ENCODE assay signal across 2 mouse cellular contexts in genomic region chr6:149354826-149355495, GRCm38 (mm10).
TF ChIP-seq lines count a peak whose summit lies in the region.

No protein-coding gene starts in this region.

TF ChIP-seq in CH12.LX, 34 proteins besides CTCF, POLR2A, EP300 and RAD21 (continued from another document):
- TF ChIP-seq ZKSCAN1 (IDR thresholded peaks at IDR 0.05; ENCODE audit: borderline replicate concordance, low read depth, low read length) (no peak), USF1 (IDR thresholded peaks at IDR 0.05; ENCODE audit: low read depth, low read length) (no peak), ETS1 (conservative IDR thresholded peaks at IDR 0.05; ENCODE audit: low read depth, low read length) (0 out of 2 replicates have a peak, but pooled peaks have one; percentile 24), E2F4 (IDR thresholded peaks at IDR 0.05; ENCODE audit: insufficient replicate concordance, low read depth, low read length) (no peak), KAT2A (IDR thresholded peaks at IDR 0.05; ENCODE audit: insufficient replicate concordance, low read length) (no peak), MAX (IDR thresholded peaks at IDR 0.05; ENCODE audit: low read length) (no peak), GABPA (IDR thresholded peaks at IDR 0.05; ENCODE audit: insufficient replicate concordance, low read depth, low read length) (no peak), ELF1 (IDR thresholded peaks at IDR 0.05; ENCODE audit: low read depth, low read length) (peak; percentile 20; the same call in 1 of the 2 replicates), BHLHE40 (IDR thresholded peaks at IDR 0.05; ENCODE audit: low read depth, low read length) (peak; percentile 38; the same call in 1 of the 2 replicates)
TF ChIP-seq in CH12.LX: peak in this region for 3.

TF ChIP-seq in myocyte, 11 proteins besides CTCF, POLR2A, EP300 and RAD21 (continued from another document):
- TF ChIP-seq TCF3 (IDR thresholded peaks at IDR 0.05; ENCODE audit: insufficient read length, low read depth) (peak; percentile 8), MAX (IDR thresholded peaks at IDR 0.05; ENCODE audit: low read depth) (no peak), MYOD1 (IDR thresholded peaks at IDR 0.05; ENCODE audit: control insufficient read depth in 1 of 3, insufficient read length in 2 of 3, low read depth in 2 of 3) (peak in 2 of 3 experiments; percentile 58 to 68), CEBPB (IDR thresholded peaks at IDR 0.05; ENCODE audit: insufficient read depth, poor library complexity, severe bottlenecking) (no peak), USF1 (IDR thresholded peaks at IDR 0.05; ENCODE audit: low read depth) (peak; percentile 88), MYOG (IDR thresholded peaks at IDR 0.05; ENCODE audit: control insufficient read depth in 1 of 3, insufficient read depth in 1 of 3, insufficient read length in 2 of 3, low read depth in 2 of 3) (peak in 2 of 3 experiments; percentile 70 to 75), POLR2AphosphoS2 (IDR thresholded peaks at IDR 0.05; ENCODE audit: insufficient read length, low read depth) (no peak)
